Mouse (Mus musculus) CD8-positive naive resting alpha-beta T cell, adult 2 months (primary cell): ENCODE measurements around the gene Med16.

ENCODE experiments used
- DNase-seq, 2 experiments: peaks; one replicate each; pipeline ENCODE4 v3.0.0; 2022; ENCODE audit warnings: low read depth in 2 of 2, low spot score in 2 of 2

Med16 gene

DNA sequence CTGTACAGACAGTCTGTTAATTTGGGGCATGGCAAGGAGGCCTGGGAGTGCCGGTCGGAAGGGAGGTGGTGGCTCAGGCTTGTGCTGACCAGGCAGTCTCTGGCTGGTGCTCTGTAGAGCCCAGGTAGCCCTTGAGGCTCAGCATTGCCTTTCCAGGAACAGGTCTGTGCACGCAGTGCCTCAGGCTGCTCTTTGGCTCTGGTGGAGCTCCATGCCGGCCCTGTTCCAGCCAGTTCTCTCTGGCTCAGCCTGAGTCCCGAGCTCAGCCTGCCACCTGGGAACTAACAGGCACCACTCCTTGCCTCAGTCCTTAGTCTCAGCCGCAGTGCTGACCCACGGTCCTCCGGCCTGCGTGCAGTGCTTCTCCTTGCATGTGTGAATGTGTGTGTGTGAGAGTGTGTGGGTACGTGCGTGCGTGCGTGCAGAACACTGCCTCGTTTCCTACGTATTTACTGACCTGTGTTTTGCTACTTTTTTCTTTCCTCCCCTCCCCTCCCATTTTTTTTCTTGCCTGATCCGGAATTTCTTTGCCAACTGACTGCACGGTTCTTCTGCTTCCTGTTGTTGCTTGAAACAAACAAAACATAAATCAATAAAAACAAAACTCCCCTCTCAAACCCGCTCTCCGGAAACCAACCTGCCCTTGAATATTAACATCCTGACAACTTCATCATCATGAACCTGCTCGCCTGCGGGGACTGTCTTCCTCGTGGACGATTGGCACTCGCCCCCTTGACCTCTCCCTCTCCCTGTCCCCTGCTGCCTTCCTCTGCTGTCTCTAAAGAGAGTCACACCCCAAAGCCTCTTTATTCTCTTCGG is 47.3 kb downstream of the Med16 start:
- no peak for DNase-seq

DNA sequence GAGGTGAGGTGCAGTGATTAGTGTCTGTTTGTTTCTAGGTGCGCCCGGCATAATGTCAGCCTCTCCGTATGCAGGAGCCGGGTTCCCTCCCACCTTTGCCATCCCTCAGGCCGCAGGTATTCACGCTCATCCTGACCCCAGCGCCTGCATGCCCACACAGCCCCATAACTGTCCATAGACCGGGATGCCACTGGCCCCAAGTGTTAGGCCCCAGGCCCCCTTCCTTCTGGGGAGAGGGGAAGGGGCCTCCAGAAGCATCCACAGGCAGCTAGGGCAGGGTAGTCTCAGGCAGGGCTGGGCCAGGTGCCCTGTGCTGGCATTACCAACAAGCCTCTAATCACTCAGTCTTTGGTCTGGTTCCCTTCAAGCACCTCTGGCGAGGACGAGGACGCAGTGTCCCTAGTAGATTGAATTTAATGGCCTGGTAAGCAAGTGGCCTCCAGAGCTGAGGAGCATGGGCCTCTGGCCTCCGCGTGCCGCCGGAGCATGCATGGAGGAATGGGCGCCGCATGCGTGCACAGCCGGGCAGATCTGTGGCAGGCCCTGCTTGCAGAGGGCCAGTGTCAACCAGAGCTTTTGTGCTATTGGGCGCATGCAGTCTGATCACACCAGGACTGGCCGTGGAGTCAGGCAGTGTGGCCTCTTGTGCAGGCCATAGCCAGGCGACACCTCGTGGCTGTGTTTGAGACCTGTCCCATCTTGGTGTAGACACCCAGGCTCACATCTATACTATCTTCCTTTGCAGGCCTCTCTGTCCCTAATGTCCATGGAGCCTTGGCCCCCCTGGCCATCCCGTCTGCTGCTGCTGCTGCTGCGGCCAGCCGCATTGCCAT is 48.4 kb downstream of the Med16 start:
- DNase-seq, result no peak

DNA sequence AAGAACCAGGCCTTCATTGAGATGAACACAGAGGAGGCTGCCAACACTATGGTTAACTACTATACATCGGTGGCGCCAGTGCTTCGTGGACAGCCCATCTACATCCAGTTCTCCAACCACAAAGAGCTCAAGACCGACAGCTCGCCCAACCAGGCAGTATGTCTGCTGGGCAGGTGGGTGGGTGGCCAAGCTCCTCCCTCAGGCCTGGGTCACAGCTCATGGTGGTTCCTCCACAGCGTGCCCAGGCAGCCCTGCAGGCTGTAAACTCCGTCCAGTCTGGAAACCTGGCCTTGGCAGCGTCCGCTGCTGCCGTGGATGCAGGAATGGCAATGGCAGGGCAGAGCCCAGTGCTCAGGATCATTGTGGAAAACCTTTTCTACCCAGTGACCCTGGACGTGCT is 49.6 kb downstream of the Med16 start:
- no peak for DNase-seq

DNA sequence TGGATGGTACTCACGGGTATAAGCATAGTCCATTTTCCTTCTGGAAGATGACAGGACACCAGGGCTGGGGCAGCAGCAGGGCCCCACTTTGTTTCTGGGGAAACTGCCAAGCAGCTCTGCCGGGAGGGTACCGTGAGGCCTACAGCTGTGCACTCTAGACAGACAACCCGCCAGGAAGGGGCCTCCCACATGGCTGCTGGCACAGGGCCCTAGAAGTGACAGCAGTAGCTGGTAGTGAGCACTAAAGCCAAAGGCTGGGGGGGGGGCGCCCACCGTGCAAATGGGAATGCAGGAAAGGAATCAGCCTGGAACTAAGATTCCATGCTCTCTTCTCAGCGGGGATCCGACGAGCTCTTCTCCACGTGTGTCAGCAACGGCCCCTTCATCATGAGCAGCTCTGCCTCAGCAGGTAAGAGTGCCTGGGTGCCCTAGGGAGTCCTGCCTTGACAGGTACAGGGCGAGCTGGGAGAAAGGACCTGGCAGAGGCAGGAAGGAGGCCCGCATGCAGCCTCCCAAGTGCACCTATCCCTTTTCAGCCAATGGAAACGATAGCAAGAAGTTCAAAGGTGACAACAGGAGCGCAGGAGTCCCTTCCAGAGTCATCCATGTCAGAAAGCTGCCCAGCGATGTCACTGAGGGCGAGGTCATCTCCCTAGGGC is 50.2 kb downstream of the Med16 start:
- no peak for DNase-seq

DNA sequence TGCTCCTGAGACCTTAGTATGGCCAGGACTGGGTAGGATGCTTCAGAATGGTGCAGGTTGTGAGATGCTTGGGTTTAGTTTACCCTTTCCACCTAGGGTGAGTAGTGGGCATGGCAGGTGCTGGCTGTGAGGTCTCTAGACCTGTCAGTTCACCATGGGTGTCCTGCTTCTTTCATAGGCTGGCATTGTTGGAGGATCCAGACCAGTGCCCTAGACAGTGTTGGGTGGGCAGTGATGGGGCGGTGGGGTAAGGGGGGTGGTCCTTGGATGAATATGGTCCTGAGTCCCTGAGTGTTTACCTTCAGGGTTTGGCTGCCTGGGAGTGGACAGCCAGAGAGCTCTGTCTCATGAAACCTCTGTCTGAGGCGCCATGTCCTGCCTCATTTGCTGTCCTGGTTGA is 50.8 kb downstream of the Med16 start:
- no peak for DNase-seq

DNA sequence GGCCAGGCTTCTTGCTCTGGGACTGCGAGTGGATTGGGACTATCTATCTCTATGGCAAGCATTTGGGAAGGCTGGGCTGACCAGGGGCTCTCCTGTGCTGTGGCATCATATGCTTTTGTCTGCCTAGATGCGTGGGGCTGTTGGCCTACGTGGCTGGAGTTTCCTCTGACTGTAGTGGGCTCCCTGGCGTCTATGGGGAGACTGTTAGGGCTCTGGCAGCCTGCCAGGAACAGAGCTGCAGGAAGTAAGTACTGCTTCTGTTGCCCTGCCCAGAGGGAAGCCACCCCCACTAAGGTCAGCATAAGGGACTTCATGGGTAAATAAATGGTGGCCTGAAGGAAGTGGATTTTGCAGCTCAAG is 51.3 kb downstream of the Med16 start:
- peak; percentile 39 to 44 for DNase-seq

DNA sequence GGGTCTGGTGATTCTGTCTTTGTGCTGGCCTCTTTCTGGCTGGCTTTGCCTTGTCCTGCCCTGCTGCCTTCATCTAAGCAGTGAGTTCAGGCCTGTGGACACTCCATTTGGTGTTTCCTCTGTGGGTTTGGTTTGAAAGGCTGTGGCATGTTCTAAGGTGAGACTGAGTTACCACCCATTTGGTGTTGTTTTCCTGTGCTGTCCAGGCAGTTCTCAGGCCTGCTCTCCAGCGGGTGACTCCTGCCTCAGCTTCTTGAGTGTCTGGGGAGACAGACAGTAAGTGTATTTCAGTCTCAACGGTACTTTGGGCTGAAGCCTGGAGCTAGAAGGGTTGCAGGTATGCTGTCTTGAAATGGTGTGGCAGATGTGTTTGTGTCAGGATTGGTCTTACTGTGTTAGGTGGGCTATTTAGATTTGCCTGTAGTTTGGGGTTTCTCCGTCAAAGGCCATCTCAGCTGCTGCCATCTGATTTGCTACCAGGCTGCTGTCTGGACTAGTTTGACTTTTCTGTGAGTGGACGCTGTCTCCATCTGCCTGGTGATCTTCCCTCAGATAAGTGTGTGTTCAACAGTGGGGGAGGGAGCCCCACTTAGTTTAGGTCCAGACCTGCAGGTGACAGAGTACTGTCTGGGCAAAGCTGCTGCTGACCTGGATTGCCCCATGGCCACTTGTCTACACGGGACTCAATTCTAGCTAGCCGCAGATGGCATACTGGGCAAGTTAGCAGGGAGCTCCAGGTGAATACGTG is 51.8 kb downstream of the Med16 start:
- DNase-seq, result no peak

DNA sequence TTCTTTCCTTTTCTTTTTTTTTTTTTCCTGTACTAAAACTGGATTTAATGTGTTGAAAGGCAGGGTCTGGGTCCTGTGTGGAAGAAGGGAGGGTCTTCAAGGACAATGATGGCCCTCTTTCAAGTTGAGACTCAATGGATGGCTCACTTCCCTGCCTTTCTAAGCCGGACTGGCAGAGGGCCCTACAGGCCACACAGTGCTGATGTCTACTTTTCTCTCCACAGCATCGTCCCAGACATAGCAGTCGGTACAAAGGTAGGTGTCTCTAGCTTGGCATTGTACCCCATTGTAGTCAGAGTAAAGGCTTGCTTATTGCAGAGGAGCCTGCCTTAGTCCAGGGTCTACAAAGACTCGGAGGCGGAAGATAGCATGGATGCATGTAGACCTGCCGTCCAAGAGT is 52.4 kb downstream of the Med16 start:
- no peak for DNase-seq

DNA sequence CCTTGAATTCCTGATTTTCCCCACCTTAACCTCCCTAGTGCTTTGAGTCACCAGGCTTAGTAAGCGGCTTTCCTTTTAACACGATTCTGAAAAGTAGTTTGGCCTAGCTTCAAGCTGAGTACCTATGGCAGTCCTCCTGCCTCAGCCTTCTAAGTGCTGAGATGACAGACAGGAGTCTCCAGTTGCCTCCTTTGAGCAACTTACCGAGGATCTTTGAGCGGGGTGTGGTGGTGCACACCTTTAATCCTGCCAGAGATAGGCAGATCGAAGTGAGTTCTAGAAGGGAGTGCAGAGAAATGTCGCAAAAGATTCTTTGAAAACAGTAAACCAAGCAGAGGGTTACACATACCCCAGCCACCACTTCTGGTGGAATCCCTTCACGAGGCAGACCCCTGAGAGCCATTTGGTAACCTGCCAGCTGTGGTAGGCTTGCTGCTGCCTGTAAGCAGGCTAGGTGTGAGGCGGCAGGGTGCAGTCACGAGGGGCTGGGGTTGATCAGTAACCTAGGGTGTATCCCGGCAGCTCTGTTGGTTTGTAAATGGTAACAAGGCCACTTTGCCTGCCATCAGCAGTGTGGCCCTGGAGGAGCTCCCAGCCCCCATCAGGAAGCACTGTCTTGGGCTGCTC is 53.1 kb downstream of the Med16 start:
- DNase-seq, result peak in 1 of 2 experiments; percentile 35

DNA sequence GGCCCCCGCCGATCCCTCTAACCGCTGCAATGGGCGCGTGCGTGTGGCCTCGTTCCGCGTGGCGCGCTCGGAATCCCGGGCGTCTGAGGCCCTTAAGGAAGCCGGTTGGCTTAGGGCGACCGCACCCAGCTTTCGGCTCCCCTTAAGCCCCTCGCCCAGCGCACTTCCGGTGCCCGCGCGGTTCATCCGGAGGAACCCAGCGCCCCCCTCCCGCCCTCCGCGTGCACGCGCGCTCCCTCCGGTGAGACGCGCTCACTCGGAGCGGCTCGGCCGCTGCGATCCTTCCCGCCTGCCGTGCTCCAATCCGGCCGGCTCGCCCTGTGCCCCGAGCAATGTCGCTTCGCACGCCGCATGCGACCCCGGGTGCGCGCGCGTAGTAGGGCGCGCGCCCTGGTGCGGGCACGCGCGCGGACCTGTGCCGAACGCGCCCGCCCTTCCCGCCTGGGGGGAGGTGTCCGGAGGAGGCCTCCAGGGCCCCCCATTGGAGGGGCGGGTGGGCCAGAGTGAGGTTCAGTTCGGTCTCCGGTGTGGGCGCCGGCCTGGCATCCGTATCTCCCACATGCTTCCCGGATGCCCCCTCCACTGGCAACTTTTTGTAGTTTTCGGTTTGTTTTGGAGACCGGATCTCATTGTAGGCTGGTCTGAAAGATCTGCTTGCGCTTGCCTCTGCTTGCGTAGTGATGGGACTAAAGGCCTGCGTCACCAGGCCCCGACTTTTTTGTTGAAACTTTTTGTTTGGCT is 53.8 kb downstream of the Med16 start:
- peak; percentile 69 to 77 for DNase-seq

DNA sequence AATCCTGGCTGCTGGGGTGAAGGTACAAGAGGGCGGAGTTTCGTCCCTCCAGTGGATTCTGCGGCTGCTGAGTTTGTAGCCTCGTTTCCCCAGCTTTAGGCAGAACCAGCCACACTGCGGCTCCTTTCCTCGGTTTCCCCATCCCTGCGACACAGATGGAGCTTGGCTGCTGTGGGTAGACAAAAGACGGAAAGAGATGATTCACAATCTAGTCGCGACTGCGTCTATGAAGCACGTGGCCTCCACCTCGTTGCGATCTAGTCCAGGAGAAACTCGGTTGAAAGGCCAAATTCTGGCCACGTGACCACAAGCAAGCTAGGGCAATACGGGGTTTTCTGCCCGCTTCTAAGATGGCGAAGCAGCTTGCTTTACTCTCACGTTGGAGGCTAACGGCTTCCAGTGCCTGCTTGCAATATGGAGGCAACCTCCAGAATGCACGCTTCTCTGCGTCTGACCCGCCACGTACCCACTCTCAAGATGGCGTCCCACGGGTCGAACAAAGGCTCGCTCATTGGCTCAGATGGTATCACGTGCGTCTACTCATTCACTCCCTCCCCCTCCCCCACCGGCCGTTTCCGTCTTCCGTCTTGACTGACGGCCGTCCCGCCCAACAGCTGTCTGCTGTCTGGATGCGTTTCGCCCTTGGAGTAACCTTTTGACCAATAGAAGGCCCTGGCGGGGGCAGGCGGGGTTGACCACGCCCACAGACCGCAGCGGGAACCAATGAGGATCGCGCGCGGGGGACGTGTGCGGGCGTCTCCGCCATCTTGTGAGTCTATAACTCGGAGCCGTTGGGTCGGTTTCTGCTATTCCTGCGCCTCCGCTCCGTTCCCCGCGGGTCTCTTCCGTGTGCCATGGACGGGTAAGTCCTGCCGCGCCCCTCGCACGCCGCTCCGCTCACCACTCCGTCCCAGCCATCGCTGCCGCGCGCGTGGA is 54.6 kb downstream of the Med16 start, which contains the start of gene Ptbp1:
Gene Ptbp1, plus strand, starts transcription at position 568 of the 936 bp plus-strand sequence.
- peak; percentile 98 for DNase-seq

DNA sequence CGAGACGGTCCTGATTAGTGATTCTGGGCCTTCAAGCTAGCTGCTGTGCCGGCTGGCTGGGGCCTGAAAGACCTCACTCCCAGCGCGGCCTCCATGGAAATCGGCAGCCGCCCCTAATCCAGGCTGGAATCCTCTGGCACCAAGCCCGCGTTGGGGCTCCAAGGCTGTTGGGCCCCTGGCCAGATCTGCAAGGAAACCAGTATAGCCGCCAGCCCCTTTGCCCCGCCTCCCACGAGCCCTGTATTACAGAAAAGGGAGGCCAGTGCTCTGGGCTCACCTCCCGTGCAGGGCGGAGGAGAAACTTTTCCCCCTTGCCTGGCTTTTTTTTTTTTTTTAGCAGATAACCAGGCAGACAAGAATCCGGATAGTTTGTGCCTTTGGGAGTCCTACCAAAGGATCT is 55.3 kb downstream of the Med16 start:
- no peak for DNase-seq

DNA sequence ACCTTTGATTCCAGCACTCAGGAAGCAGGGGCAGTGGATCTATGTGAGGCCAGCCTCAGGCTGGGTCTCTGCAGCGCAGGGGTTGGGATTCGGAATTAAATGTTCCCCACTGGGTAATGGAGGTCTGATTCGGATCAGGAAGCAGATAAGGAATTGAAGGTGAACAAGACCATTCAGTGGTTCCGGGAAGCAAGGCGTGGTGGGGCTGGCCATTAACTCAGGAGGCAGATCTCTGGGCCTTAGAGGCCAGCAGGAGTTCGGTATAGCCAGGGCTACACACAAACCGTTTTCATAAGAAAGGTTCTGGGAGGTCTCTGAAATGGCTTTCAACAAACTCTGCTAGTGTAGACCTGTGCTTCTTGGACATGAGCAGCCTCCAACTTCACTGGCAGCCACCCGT is 55.9 kb downstream of the Med16 start:
- no peak for DNase-seq

DNA sequence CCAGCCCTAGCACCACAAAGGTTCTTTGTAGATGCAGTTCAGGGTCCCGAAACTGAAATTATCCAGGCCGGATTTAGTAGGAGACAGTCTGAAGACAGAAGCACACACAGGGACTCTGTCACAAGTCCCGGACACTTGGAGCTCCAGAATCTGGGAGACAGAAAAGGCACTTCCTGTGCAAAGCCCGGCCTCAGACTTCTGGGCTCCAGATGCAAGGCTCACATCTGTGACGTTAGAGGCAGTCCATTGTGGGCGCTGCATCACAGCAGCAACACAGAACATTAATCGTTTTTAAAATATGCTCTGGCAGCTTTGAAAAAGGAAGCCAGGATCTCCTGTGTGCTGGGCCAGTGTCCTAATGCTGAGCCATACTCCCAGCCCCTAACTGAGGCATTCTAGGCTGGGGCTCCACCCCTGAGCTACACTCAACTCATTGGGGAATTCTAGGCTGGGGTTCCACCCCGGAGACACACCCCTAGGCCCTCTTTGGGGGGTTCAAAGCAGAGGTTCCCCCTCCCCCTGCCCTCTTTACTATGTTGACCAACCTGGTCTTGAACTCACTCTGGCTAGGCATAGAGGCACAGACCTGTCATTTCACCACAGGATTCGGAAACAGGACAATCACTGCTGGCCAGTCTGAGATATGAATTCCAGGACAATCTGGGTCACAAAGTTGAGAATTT is 56.5 kb downstream of the Med16 start:
- no peak for DNase-seq

DNA sequence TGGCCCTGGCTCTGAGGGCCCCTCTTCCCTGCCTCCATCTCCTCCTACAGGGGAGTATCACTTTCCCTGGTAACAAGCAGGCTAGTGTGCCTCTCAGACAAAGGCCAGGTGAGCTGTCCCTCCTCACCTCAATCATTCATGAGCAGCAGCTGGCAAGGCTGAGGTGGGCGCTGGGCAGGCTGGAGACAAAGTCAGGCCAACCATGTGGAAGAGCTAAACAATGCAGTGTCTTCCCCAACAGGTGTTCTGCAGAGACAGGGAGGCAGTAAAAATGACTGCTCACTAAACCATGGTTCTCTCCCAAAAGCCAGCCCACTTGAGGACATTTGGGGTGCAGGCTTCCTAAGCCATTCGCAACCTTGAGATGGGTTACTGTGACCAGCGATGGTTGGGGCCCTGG is 57.1 kb downstream of the Med16 start:
- DNase-seq, result no peak

DNA sequence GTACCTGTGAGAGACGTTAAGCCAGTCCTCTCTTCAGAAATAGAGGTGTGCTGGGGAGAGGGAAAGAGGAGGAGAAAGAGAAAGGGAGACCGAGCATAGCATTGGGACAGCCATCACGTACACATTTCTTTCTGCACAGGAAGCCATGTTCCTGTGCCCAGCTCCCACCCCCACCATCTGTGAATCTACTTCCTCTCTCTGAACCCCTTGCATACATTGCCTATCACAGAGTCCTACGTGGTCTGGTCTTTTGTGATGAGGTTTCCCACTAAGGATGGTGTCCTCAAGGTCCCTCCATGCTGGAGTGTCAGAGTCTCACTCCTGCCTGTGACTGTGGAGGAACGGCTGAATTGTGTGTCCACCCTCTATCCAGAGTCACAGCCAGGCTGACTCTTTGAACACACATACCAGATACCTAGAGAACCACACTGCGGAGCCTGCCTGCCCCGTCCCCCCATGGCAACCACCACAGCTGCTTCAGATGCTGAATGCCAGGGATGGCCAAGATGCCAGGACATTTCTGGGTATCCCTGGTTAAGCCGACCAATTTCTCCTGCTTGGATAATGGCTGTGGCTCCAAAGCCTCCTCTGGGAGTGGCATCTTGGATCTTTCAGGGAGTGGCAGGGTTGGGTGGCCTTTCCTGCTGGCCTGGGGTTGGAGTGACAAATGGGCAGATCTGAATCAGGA is 58.6 kb downstream of the Med16 start:
- DNase-seq, result no peak

DNA sequence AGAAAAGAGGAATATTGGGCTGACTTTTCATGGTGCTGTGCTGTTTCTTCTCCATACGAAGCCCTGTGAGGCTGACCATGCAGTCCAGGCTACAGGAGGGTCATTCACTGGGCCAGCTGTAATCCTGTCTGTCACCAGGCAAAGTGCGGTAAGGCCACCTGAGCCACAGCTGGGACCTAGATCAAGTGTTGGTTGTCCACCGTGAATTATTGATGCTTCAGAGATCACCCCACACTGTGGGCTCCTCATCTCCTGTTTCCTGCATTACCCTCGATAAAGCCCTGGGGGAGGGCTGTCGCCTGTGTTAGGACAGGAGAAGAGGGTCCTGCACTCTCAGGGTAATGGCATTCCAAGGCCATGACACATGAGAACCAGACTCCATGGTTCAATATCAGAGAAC is 62.2 kb downstream of the Med16 start:
- DNase-seq, result no peak
